Mouse (Mus musculus) heart, embryonic 13.5 days (tissue): ENCODE measurements around the gene Lrrc75b. TPM values are rescaled to one million over a fixed set of nuclear protein-coding genes. Genes with fewer than 3 reads are reported as not detected.
A peak's percentile ranks its signal among the peaks of the same experiment; 100 is the strongest.

Experiments used
- ATAC-seq: fragments of 200-750 bp; cut with Nextera tagmentation; 2 replicates; pipeline ENCODE4 v1.8.0; 2017; ENCODE audit warnings: moderate TSS enrichment; ENCODE audit not compliant: insufficient number of reproducible peaks, low FRiP score, low TSS enrichment; ENCODE audit errors: extremely low read depth
- H3K27ac ChIP-seq: fragments of 300-500 bp; sonication (generic); replicated peaks from 2 replicates; pipeline ENCODE4 v1.5.1; 2015; ENCODE audit warnings: moderate library complexity, mild to moderate bottlenecking, inconsistent platforms
- H3K27me3 ChIP-seq: fragments of 300-500 bp; sonication (generic); replicated peaks from 2 replicates; pipeline ENCODE4 v1.6.1; 2015; ENCODE audit warnings: mild to moderate bottlenecking, inconsistent platforms
- H3K36me3 ChIP-seq: fragments of 300-500 bp; sonication (generic); 2 replicates; pipeline ENCODE4 v1.6.1; 2015; ENCODE audit warnings: mild to moderate bottlenecking, inconsistent platforms
- H3K4me1 ChIP-seq: fragments of 300-500 bp; sonication (generic); 2 replicates; pipeline ENCODE4 v1.6.1; 2015; ENCODE audit warnings: inconsistent platforms
- H3K4me2 ChIP-seq: fragments of 300-500 bp; sonication (generic); 2 replicates; pipeline ENCODE4 v1.6.1; 2015; ENCODE audit warnings: inconsistent platforms, mild to moderate bottlenecking, moderate library complexity
- H3K4me3 ChIP-seq: fragments of 300-500 bp; sonication (generic); 2 replicates; pipeline ENCODE4 v1.5.1; 2015; ENCODE audit warnings: moderate library complexity, mild to moderate bottlenecking, inconsistent platforms
- H3K9ac ChIP-seq: fragments of 300-500 bp; sonication (generic); 2 replicates; pipeline ENCODE4 v1.6.1; 2015; ENCODE audit warnings: inconsistent platforms, mild to moderate bottlenecking, moderate library complexity
- H3K9me3 ChIP-seq: fragments of 300-500 bp; sonication (generic); 2 replicates; pipeline ENCODE4 v1.6.1; 2016; ENCODE audit warnings: inconsistent platforms
- WGBS: fragments of 180-500 bp; shearing (Covaris S2); methylation state at CpG from one replicate; pipeline ENCODE4 v1.1.7; 2015; ENCODE audit warnings: mixed read lengths; 5-methylcytosine and 5-hydroxymethylcytosine counted together
- polyA plus RNA-seq: library from polyadenylated mRNA; unstranded; fragments of >200 nt; fragmentation: Nextera tagmentation; extraction: Ambion mirVana; gene quantifications from 2 replicates; pipeline ENCODE4 v1.2.1, GENCODE M21; 2015

Gene Lrrc75b
- 1.2 TPM in 2 replicates for polyA plus RNA-seq

GRCm38 (mm10) chr10:75559676-75560548 lies at the start of gene Lrrc75b:
Gene Lrrc75b (minus strand): TSS chr10:75560330.
- H3K4me1 ChIP-seq = peaks cover 39% of the 10 kb centered on the region
- no peaks in the 10 kb centered on the region for H3K9me3 ChIP-seq
- peaks cover 80% of the 10 kb centered on the region for H3K27me3 ChIP-seq
- peak within 1 kb of the TSS; percentile 99 for H3K4me2 ChIP-seq
- peak within 1 kb of the TSS; percentile 86 for H3K9ac ChIP-seq
- no peaks in the 10 kb centered on the region for H3K36me3 ChIP-seq
- H3K4me3 ChIP-seq = peak within 1 kb of the TSS; percentile 67
- WGBS = under 1% methylated on average over 73 of the region's 75 CpGs
- ATAC-seq = no peak
- H3K27ac ChIP-seq = no peak within 1 kb of the TSS

- Histone ChIP-seq H3K27me3 (no peaks in the 10 kb centered on the region), H3K4me2 (no peak overlapping the region), H3K27ac (no peak overlapping the region), H3K4me3 (no peak overlapping the region), H3K4me1 (peaks cover 12% of the 10 kb centered on the region), H3K9ac (no peak overlapping the region), H3K9me3 (no peaks in the 10 kb centered on the region), H3K36me3 (no peaks in the 10 kb centered on the region)
- WGBS = 83% methylated on average over 11 of the region's 11 CpGs
- no peak for ATAC-seq
Observed at GRCm38 (mm10) chr10:75608975-75609374, 48.8 kb upstream of the Lrrc75b start.

DNA sequence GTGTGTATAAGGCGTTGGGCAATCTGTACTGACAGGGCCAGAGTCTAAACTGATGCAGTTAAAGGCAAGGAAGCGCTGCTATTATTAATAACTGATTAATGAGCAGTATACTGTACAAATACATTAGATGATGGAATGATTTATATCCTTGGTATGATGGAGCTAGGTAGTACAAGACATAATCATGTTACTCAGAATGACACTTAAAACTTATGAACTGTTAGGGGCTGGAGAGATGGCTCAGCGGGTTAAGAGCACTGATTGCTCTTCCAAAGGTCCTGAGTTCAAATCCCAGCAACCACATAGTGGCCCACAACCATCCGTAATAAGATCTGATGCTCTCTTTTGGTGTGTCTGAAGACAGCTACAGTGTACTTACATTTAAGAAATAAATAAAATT lies 47.1 kb upstream of the Lrrc75b start:
- no peaks in the 10 kb centered on the region for H3K36me3 ChIP-seq
- no peaks in the 10 kb centered on the region for H3K9me3 ChIP-seq
- H3K27ac ChIP-seq = no peak overlapping the region
- no peaks in the 10 kb centered on the region for H3K27me3 ChIP-seq
- H3K4me2 ChIP-seq = no peak overlapping the region
- H3K4me1 ChIP-seq = peaks cover 12% of the 10 kb centered on the region
- ATAC-seq = no peak
- WGBS = 79% methylated on average over 4 of the region's 4 CpGs
- H3K9ac ChIP-seq = no peak overlapping the region
- H3K4me3 ChIP-seq = no peak overlapping the region

- 32% methylated on average over 11 of the region's 11 CpGs for WGBS
- no peaks in the 10 kb centered on the region for H3K36me3 ChIP-seq
- no peak overlapping the region for H3K4me3 ChIP-seq
- H3K27ac ChIP-seq = no peak overlapping the region
- no peak overlapping the region for H3K9ac ChIP-seq
- no peak for ATAC-seq
- H3K9me3 ChIP-seq = no peaks in the 10 kb centered on the region
- H3K4me1 ChIP-seq = peaks cover 10% of the 10 kb centered on the region
- H3K27me3 ChIP-seq = no peaks in the 10 kb centered on the region
- no peak overlapping the region for H3K4me2 ChIP-seq
Observed at GRCm38 (mm10) chr10:75605162-75605846, 45.2 kb upstream of the Lrrc75b start.

- 57% methylated on average over 7 of the region's 7 CpGs for WGBS
- ATAC-seq = no peak
- peaks cover 5% of the 10 kb centered on the region for H3K4me1 ChIP-seq
- H3K4me3 ChIP-seq = no peak overlapping the region
- H3K9ac ChIP-seq = no peak overlapping the region
- peaks cover 4% of the 10 kb centered on the region; the same call in 1 of the 2 replicates for H3K36me3 ChIP-seq
- H3K9me3 ChIP-seq = peaks cover 15% of the 10 kb centered on the region
- no peak overlapping the region for H3K27ac ChIP-seq
- no peaks in the 10 kb centered on the region for H3K27me3 ChIP-seq
- H3K4me2 ChIP-seq = no peak overlapping the region
Observed at GRCm38 (mm10) chr10:75600189-75600730, 40.1 kb upstream of the Lrrc75b start.

- no peak overlapping the region for H3K4me2 ChIP-seq
- H3K27ac ChIP-seq = no peak overlapping the region
- no peak overlapping the region for H3K4me3 ChIP-seq
- peaks cover 15% of the 10 kb centered on the region for H3K9me3 ChIP-seq
- no peaks in the 10 kb centered on the region for H3K27me3 ChIP-seq
- H3K36me3 ChIP-seq = peaks cover 4% of the 10 kb centered on the region; the same call in 1 of the 2 replicates
- H3K9ac ChIP-seq = no peak overlapping the region
- WGBS = 67% methylated on average over 8 of the region's 8 CpGs
- H3K4me1 ChIP-seq = peaks cover 20% of the 10 kb centered on the region
- no peak for ATAC-seq
Observed at GRCm38 (mm10) chr10:75595981-75596380, 35.9 kb upstream of the Lrrc75b start.

GRCm38 (mm10) chr10:75592585-75592984 lies 32.5 kb upstream of the Lrrc75b start:
- H3K4me3 ChIP-seq = no peak overlapping the region
- H3K36me3 ChIP-seq = no peaks in the 10 kb centered on the region
- ATAC-seq = no peak
- no peak overlapping the region for H3K4me2 ChIP-seq
- 64% methylated on average over 7 of the region's 7 CpGs for WGBS
- peaks cover 10% of the 10 kb centered on the region for H3K9me3 ChIP-seq
- peaks cover 51% of the 10 kb centered on the region for H3K4me1 ChIP-seq
- H3K27me3 ChIP-seq = no peaks in the 10 kb centered on the region
- H3K27ac ChIP-seq = peak overlapping the region; percentile 78; the same call in 1 of the 2 replicates
- H3K9ac ChIP-seq = no peak overlapping the region

DNA sequence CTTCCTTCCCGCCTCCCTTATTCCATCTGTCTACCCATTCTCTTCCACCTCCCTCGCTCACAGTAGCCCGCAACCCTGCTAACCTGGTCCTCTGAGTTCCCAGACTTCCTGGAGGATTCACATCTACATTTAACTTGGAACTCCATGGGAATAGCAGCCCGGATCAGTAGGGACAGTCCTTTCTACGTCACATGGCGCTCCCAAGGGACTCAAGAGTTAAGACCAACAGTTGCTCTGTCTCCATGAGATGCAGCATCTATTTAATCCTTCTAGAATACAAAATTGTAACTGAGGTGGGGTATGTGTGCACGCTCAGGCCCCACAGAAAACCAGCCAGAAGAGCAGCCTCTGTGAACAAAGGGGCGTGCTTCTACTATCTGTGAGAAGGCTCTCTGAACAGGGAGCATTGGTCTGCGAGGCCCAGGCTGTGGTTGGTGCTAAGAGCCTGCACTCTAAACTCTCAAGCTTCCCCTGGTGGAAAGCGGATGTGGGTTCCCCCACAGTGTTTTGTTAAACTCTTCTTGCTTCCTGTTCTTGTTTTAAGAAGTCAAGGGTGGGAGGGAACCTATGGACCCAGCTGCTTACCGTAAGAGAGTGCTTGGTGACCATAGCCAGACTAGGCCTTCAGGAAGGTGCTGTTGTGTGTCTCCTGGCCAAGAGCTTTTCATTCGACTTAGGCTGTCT lies 31.2 kb upstream of the Lrrc75b start:
- Histone ChIP-seq H3K9ac (no peak overlapping the region), H3K4me1 (peaks cover 55% of the 10 kb centered on the region), H3K4me3 (no peak overlapping the region), H3K36me3 (no peaks in the 10 kb centered on the region), H3K27ac (peak overlapping the region; percentile 78), H3K27me3 (0 out of 2 replicates have a peak, but pooled peaks cover 4% of the 10 kb centered on the region), H3K9me3 (no peaks in the 10 kb centered on the region), H3K4me2 (peak overlapping the region; percentile 62)
- no peak for ATAC-seq
- 60% methylated on average over 12 of the region's 12 CpGs for WGBS

DNA sequence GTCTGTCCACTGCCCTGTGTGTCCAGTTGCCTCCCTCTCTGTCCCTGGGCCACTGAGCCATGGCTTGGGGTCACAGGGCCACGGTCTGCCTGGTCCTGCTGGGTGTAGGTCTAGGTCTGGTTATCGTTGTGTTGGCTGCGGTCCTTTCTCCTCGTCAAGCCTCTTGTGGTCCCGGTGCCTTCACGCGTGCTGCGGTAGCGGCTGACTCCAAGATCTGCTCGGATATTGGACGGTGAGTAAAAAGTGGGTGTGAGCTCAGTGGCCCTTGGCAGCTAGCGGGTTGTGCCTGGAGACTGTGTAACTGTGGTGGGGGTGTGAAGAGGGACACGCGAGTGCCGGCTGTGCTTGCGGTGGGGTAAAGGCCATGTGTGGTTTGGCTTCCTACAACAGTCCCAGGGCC lies 29.5 kb upstream of the Lrrc75b start:
- no peak for ATAC-seq

DNA sequence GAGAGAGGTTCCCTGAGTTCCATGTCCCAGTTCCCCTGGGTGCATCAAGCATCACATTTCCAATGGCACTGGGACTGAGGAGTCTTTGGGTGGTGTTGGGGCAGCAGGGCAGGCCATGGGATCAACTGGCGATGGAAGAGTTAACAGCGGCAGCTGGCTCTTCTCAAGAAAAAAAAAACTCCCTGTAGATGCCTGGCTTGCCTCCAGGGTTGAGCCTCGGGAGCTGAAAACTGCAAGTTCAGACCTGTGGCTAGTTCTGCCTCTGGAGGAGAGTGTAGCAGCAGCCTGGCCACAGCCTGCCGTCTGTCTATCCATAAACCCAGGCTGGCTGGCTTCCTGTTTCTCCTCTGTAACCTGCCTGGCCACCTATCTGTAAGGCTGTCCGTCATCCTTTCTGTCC lies 29.0 kb upstream of the Lrrc75b start, which contains the start of gene Ggt5:
TSS of gene Ggt5 (plus strand) at position 212 of the 400 bp plus-strand sequence.
- H3K4me1 ChIP-seq = peaks cover 53% of the 10 kb centered on the region
- H3K9ac ChIP-seq = peak within 1 kb of the TSS; percentile 66
- peak within 1 kb of the TSS; percentile 37 for H3K4me3 ChIP-seq
- H3K27me3 ChIP-seq = peaks cover 20% of the 10 kb centered on the region
- peak within 1 kb of the TSS; percentile 62 for H3K4me2 ChIP-seq
- ATAC-seq = no peak
- H3K27ac ChIP-seq = peak within 1 kb of the TSS; percentile 78
- no peaks in the 10 kb centered on the region for H3K9me3 ChIP-seq
- 11% methylated on average over 5 of the region's 5 CpGs for WGBS
- no peaks in the 10 kb centered on the region for H3K36me3 ChIP-seq

More for the DNA sequence above, 29.5 kb upstream of the Lrrc75b start:
- Histone ChIP-seq H3K36me3 (no peaks in the 10 kb centered on the region), H3K27ac (peak overlapping the region; percentile 78), H3K9me3 (no peaks in the 10 kb centered on the region), H3K4me3 (peak overlapping the region; percentile 37), H3K27me3 (peaks cover 15% of the 10 kb centered on the region), H3K4me1 (peaks cover 53% of the 10 kb centered on the region), H3K4me2 (peak overlapping the region; percentile 62), H3K9ac (peak overlapping the region; percentile 66)
- WGBS = 52% methylated on average over 16 of the region's 16 CpGs

DNA sequence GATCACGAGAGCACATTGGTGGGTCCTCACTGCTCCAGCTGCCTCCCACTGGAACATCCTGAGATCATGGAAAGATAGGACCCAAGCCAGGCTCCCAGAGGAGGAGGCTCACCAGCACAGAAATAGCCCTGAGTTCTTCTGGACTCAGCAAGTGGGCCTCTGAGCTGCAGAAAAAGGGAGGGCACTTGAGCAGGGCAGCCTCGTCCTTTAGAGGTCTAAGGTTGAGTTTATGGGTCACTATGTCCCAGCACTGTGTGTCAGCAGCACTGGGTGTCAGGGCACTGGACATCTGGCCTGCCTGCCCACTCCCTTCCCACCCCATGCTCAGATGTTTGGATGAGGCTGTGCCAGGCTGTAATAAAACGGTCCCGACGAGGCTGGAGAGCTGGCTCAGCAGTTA lies 28.2 kb upstream of the Lrrc75b start:
- Histone ChIP-seq H3K4me2 (no peak overlapping the region), H3K27ac (peak overlapping the region; percentile 40), H3K36me3 (no peaks in the 10 kb centered on the region), H3K27me3 (peaks cover 28% of the 10 kb centered on the region), H3K4me1 (peaks cover 53% of the 10 kb centered on the region), H3K9ac (peak overlapping the region; percentile 11; the same call in 1 of the 2 replicates), H3K9me3 (no peaks in the 10 kb centered on the region), H3K4me3 (no peak overlapping the region)
- WGBS = 49% methylated on average over 5 of the region's 5 CpGs
- no peak for ATAC-seq
